Mouse (Mus musculus): ENCODE measurements around the gene Zfp692. TPM values are rescaled to one million over a fixed set of nuclear protein-coding genes. Genes with fewer than 3 reads are reported as not detected.
A peak's percentile ranks its signal among the peaks of the same experiment; 100 is the strongest.

Zfp692 gene
- polyA plus RNA-seq, 1 experiment from 2014 or later: 13.2 TPM

DNA sequence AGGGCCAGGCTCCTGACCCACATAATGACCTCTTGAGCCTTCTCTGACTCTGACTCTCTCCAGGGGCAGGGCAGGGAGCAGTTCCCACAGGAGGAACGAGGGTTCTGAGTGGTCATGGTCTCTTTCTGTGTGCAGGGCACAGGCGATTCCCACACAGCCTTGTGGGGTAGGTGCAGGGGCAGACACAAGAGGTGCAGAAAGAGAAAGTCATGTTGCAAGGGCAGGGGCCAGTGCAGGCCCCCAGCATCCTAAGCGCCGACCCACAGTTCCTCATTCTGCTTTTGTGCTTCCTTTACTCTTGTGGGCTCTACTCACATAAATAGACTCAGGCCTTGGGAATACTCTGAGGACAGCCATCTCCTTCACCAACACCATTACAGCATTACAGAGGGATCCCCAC, 31.1 kb upstream of the Zfp692 start:
- no peak for DNase-seq (ENCODE audit: low spot score, missing footprints)
- ATAC-seq (ENCODE audit: low FRiP score): no peak
- Histone ChIP-seq H3K27ac (ENCODE audit: low read depth, low read length) (no peak overlapping the region), H3K9ac (ENCODE audit: low read length) (no peak overlapping the region), H3K4me2 (no peak overlapping the region), H3K4me3 (ENCODE audit: low read depth, low read length) (no peak overlapping the region), H3K36me3 (ENCODE audit: control insufficient read depth, insufficient read depth, low read length) (no peaks in the 10 kb centered on the region), H3K4me1 (ENCODE audit: control insufficient read depth, insufficient read depth, low read length) (no peaks in the 10 kb centered on the region), H3K27me3 (ENCODE audit: control insufficient read depth, insufficient read depth, low read length) (no peaks in the 10 kb centered on the region), H3K9me3 (ENCODE audit: control insufficient read depth, low read length) (no peaks in the 10 kb centered on the region)
- 80% methylated on average over 4 of the region's 4 CpGs for WGBS

DNA sequence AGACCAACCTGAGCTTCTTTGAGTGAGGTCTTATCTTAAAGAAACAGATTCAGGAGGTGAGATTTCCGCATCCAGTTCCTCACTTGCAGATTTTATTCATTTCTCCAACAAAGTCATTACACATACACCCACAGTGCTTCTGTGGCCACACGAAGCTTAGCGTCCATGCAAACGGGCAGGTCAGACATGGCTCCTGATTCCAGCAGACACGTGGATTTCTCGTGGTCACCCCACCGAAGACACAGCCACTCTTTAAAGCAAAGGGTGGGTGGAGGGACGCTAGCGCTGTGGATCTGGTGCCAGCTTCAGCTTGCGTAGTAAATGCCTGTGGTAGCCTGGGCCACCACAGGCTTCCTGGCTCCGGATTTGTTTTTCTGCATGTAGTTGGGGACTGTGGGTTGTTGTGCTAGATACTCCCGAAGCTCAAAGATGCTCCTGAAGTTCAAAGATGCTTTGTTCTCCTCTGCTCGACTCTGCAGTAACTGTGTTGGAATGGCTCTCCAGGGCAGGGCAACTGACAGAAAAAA, 24.8 kb upstream of the Zfp692 start:
- Histone ChIP-seq H3K4me3 (ENCODE audit: low read depth, low read length) (no peak overlapping the region), H3K27me3 (ENCODE audit: control insufficient read depth, insufficient read depth, low read length) (no peaks in the 10 kb centered on the region), H3K9me3 (ENCODE audit: control insufficient read depth, low read length) (no peaks in the 10 kb centered on the region), H3K27ac (ENCODE audit: low read depth, low read length) (no peak overlapping the region), H3K4me1 (ENCODE audit: control insufficient read depth, insufficient read depth, low read length) (no peaks in the 10 kb centered on the region), H3K36me3 (ENCODE audit: control insufficient read depth, insufficient read depth, low read length) (no peaks in the 10 kb centered on the region), H3K4me2 (no peak overlapping the region), H3K9ac (ENCODE audit: low read length) (no peak overlapping the region)
- ATAC-seq (ENCODE audit: low FRiP score) (no peak), DNase-seq (ENCODE audit: low spot score, missing footprints) (no peak)
- WGBS: 89% methylated on average over 13 of the region's 13 CpGs

GRCm38 (mm10) chr11:58282518-58282917, 24.4 kb upstream of the Zfp692 start:
- no peak for ATAC-seq (ENCODE audit: low FRiP score)
- H3K27ac ChIP-seq (ENCODE audit: low read depth, low read length): no peak overlapping the region
- H3K4me2 ChIP-seq: no peak overlapping the region
- H3K27me3 ChIP-seq (ENCODE audit: control insufficient read depth, insufficient read depth, low read length): no peaks in the 10 kb centered on the region
- H3K4me3 ChIP-seq (ENCODE audit: low read depth, low read length): no peak overlapping the region
- WGBS: 85% methylated on average over 5 of the region's 5 CpGs
- no peaks in the 10 kb centered on the region for H3K36me3 ChIP-seq (ENCODE audit: control insufficient read depth, insufficient read depth, low read length)
- DNase-seq (ENCODE audit: low spot score, missing footprints): no peak
- no peak overlapping the region for H3K9ac ChIP-seq (ENCODE audit: low read length)
- H3K4me1 ChIP-seq (ENCODE audit: control insufficient read depth, insufficient read depth, low read length): no peaks in the 10 kb centered on the region
- no peaks in the 10 kb centered on the region for H3K9me3 ChIP-seq (ENCODE audit: control insufficient read depth, low read length)

DNA sequence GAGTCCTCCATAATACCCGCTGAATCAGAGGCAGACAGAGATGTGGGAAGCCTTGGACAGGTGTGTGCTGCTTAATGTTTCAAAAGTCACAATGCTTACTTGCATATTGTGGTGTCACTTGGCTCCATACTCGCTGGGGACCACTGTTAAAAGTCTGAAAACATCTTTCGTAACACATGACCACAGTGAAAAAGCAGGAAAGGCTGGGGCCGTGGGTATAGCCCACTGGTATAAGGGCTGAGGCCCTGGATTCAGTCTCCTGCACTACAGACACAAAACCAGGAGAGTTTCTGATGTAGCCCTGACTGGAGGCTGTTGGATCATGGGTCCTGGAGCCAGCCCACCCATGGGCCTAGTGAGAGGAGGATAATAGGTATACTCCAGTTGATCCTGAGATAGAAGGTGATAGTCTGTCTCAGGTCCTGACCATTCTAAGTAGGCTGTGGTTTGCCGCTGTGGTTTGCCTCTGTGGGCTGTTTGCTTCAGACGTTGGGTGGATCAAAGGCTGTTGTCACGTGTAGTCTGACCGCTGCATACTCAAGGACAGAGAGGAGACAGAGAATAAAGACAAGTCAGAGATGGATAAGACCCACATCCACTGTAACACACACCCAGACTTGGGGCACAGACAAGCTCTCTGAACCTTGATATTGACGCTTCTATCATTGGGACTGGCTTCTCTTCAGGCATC, 16.7 kb upstream of the Zfp692 start:
- Histone ChIP-seq H3K27me3 (ENCODE audit: control insufficient read depth, insufficient read depth, low read length) (no peaks in the 10 kb centered on the region), H3K27ac (ENCODE audit: low read depth, low read length) (no peak overlapping the region), H3K36me3 (ENCODE audit: control insufficient read depth, insufficient read depth, low read length) (no peaks in the 10 kb centered on the region), H3K4me2 (no peak overlapping the region), H3K4me1 (ENCODE audit: control insufficient read depth, insufficient read depth, low read length) (no peaks in the 10 kb centered on the region), H3K9ac (ENCODE audit: low read length) (no peak overlapping the region), H3K4me3 (ENCODE audit: low read depth, low read length) (no peak overlapping the region), H3K9me3 (ENCODE audit: control insufficient read depth, low read length) (no peaks in the 10 kb centered on the region)
- DNase-seq (ENCODE audit: low spot score, missing footprints) (no peak), ATAC-seq (ENCODE audit: low FRiP score) (no peak)
- 80% methylated on average over 9 of the region's 9 CpGs for WGBS

- Histone ChIP-seq H3K4me1 (ENCODE audit: control insufficient read depth, insufficient read depth, low read length) (no peaks in the 10 kb centered on the region), H3K9me3 (ENCODE audit: control insufficient read depth, low read length) (no peaks in the 10 kb centered on the region), H3K27me3 (ENCODE audit: control insufficient read depth, insufficient read depth, low read length) (no peaks in the 10 kb centered on the region), H3K4me2 (no peak overlapping the region), H3K4me3 (ENCODE audit: low read depth, low read length) (no peak overlapping the region), H3K27ac (ENCODE audit: low read depth, low read length) (no peak overlapping the region), H3K36me3 (ENCODE audit: control insufficient read depth, insufficient read depth, low read length) (no peaks in the 10 kb centered on the region), H3K9ac (ENCODE audit: low read length) (no peak overlapping the region)
- ATAC-seq (ENCODE audit: low FRiP score) (no peak), DNase-seq (ENCODE audit: low spot score, missing footprints) (no peak)
- 90% methylated on average over 4 of the region's 4 CpGs for WGBS
These were observed 16.1 kb upstream of the Zfp692 start for GRCm38 (mm10) chr11:58290812-58291211.

DNA sequence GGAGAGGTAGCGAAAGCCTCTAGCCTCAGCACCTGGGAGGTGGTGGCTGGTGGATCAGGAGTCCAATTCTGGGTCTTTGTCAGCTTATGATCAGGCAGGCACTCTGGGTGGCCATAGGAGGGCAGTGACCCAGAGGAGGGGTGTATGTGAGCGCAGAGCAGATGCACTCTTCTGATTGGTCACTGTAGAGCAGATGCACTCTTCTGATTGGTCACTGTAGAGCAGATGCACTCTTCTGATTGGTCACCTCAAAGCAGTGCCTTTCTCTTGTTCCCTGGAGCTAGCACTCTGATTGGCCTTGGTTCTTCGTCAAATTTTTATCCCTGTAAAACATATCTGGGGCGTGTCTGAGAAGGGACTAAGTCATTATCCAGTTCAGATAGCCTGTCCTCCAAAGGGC, 14.1 kb upstream of the Zfp692 start:
- ATAC-seq (ENCODE audit: low FRiP score) (no peak), DNase-seq (ENCODE audit: low spot score, missing footprints) (no peak)
- H3K4me3 ChIP-seq (ENCODE audit: low read depth, low read length): no peak overlapping the region
- H3K9ac ChIP-seq (ENCODE audit: low read length): no peak overlapping the region
- H3K4me1 ChIP-seq (ENCODE audit: control insufficient read depth, insufficient read depth, low read length): no peaks in the 10 kb centered on the region
- WGBS: 50% methylated on average over 4 of the region's 4 CpGs
- no peak overlapping the region for H3K27ac ChIP-seq (ENCODE audit: low read depth, low read length)
- H3K36me3 ChIP-seq (ENCODE audit: control insufficient read depth, insufficient read depth, low read length): no peaks in the 10 kb centered on the region
- H3K9me3 ChIP-seq (ENCODE audit: control insufficient read depth, low read length): no peaks in the 10 kb centered on the region
- H3K27me3 ChIP-seq (ENCODE audit: control insufficient read depth, insufficient read depth, low read length): no peaks in the 10 kb centered on the region
- no peak overlapping the region for H3K4me2 ChIP-seq

DNA sequence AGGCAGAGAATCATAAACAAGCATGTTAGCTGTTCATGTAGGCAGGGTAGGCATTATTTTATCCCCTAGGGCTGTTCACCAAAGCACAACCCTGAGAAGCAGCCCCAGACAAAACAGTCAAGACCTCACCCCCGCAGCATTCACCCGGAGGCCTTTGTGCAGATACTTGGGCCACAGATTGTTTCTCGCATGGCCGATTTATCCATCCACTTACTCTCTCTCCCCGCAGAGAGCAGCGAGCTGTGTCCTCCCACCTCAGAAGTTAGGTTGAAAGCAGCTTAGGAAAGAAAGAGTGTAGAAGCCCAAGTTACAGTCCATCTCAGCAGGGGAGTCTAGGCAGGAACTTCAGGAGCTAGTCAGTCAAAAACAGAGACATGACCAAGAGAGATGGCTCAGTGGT, 9.5 kb upstream of the Zfp692 start:
- H3K27me3 ChIP-seq (ENCODE audit: control insufficient read depth, insufficient read depth, low read length): no peaks in the 10 kb centered on the region
- WGBS: 24% methylated on average over 6 of the region's 6 CpGs
- no peaks in the 10 kb centered on the region for H3K36me3 ChIP-seq (ENCODE audit: control insufficient read depth, insufficient read depth, low read length)
- H3K4me2 ChIP-seq: no peak overlapping the region
- no peak overlapping the region for H3K27ac ChIP-seq (ENCODE audit: low read depth, low read length)
- DNase-seq (ENCODE audit: low spot score, missing footprints) (no peak), ATAC-seq (ENCODE audit: low FRiP score) (no peak)
- H3K9ac ChIP-seq (ENCODE audit: low read length): no peak overlapping the region
- H3K4me1 ChIP-seq (ENCODE audit: control insufficient read depth, insufficient read depth, low read length): no peaks in the 10 kb centered on the region
- no peaks in the 10 kb centered on the region for H3K9me3 ChIP-seq (ENCODE audit: control insufficient read depth, low read length)
- no peak overlapping the region for H3K4me3 ChIP-seq (ENCODE audit: low read depth, low read length)

DNA sequence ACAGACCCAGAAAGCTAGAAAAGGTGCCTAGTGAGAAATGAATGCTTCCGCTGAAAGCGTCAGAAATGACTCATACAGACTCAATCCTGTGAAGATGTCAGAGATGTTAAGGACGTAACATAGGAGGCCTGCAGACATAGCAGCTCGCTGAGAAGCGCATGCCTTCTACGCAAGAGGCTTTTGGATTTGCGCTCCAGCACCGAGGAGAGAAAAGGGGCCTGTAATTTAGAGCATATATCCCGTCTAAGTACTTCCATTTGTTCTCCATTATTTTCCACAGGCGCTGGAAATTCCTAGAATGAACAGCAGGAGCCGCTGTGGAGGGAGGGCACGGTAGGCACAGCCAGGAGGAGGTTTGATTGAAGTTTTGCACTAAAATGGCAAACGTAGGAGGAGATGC, 5.8 kb upstream of the Zfp692 start:
- no peaks in the 10 kb centered on the region for H3K27me3 ChIP-seq (ENCODE audit: control insufficient read depth, insufficient read depth, low read length)
- no peaks in the 10 kb centered on the region for H3K9me3 ChIP-seq (ENCODE audit: control insufficient read depth, low read length)
- peak overlapping the region; percentile 57; the same call in 1 of the 2 replicates for H3K4me3 ChIP-seq (ENCODE audit: low read depth, low read length)
- H3K36me3 ChIP-seq (ENCODE audit: control insufficient read depth, insufficient read depth, low read length): no peaks in the 10 kb centered on the region
- H3K27ac ChIP-seq (ENCODE audit: low read depth, low read length): no peak overlapping the region
- peaks cover 4% of the 10 kb centered on the region; the same call in 1 of the 2 replicates for H3K4me1 ChIP-seq (ENCODE audit: control insufficient read depth, insufficient read depth, low read length)
- ATAC-seq (ENCODE audit: low FRiP score) (no peak), DNase-seq (ENCODE audit: low spot score, missing footprints) (peak; percentile 99)
- 0 out of 2 replicates have a peak overlapping the region, but pooled peaks have one; percentile 33 for H3K9ac ChIP-seq (ENCODE audit: low read length)
- WGBS: 14% methylated on average over 13 of the region's 13 CpGs
- H3K4me2 ChIP-seq: peak overlapping the region; percentile 29

DNA sequence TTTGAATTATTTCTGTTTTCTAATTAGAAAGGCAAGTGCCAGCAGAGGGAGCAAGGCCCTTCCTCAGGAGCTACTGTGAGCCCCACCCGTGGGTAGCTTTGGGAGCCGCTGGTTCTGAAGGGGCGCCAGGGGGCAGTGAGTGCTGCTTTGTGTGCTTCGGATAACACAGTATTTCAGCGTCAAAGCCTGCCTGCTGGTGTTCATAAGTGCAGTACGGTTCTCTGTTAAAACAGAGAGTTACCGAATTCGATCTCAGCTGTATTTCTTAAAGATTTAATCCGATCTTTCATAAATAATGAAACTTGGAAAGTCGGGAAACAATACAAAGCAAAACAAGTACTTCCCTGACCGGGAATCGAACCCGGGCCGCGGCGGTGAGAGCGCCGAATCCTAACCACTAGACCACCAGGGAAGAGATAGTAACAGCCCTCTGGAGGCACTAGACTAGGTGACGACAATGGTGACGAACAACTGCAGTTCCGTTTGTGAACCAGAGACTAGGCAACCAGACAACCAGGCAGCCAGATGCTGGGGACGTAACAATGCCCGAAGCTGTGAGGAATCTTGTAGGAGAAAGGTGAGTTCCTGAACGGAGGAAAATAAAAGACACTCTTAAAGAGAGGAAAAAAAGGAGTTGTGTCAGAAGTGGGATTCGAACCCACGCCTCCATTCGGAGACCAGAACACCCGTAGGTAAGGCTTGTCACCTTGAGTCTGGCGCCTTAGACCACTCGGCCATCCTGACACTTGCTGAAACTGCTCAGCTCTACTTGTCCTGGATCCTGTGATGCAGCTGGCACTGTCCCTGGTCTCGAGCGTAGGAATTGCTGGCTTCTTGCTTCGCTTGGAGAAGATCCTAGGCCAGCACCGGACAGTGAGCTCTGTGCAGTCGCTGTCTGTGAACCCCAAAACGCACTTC, 4.8 kb upstream of the Zfp692 start:
- under 1% methylated on average over 36 of the region's 36 CpGs for WGBS

More for the DNA sequence above, 4.8 kb upstream of the Zfp692 start:
- H3K4me1 ChIP-seq (ENCODE audit: control insufficient read depth, insufficient read depth, low read length): peaks cover 9% of the 10 kb centered on the region; the same call in 1 of the 2 replicates
- peak overlapping the region; percentile 55 for H3K4me2 ChIP-seq
- H3K27ac ChIP-seq (ENCODE audit: low read depth, low read length): peak overlapping the region; percentile 85
- DNase-seq (ENCODE audit: low spot score, missing footprints) (peak; percentile 100), ATAC-seq (ENCODE audit: low FRiP score) (peak; percentile 91)
- H3K4me3 ChIP-seq (ENCODE audit: low read depth, low read length): peak overlapping the region; percentile 57
- peak overlapping the region; percentile 68 for H3K9ac ChIP-seq (ENCODE audit: low read length)
- H3K36me3 ChIP-seq (ENCODE audit: control insufficient read depth, insufficient read depth, low read length): no peaks in the 10 kb centered on the region
- no peaks in the 10 kb centered on the region for H3K9me3 ChIP-seq (ENCODE audit: control insufficient read depth, low read length)
- no peaks in the 10 kb centered on the region for H3K27me3 ChIP-seq (ENCODE audit: control insufficient read depth, insufficient read depth, low read length)

Data from midbrain, embryonic 11.5 days (tissue).